Mouse (Mus musculus): Measurements from ENCODE around the gene Ciita.

Ciita gene

DNA sequence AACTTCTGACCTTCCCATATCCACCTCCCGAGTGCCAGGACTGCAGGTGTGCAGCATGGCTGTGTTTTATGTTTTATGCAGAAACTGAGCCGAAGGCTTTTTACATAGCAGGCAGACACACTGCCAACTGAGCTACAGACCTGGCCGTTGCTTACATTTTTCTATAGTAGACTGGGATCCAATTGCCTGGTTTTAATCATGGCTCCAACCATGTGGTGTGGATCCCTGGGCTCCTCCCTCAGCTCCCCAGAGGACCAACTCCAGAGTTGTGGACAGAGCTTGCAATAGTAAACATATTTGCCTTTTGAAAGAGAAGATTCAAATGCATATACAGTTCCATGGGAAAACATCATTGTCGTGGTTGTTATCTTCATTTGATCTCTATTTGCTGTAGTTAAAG is 71.7 kb downstream of the Ciita start:
- no peak for DNase-seq (ENCODE audit: low read depth, low spot score)

DNA sequence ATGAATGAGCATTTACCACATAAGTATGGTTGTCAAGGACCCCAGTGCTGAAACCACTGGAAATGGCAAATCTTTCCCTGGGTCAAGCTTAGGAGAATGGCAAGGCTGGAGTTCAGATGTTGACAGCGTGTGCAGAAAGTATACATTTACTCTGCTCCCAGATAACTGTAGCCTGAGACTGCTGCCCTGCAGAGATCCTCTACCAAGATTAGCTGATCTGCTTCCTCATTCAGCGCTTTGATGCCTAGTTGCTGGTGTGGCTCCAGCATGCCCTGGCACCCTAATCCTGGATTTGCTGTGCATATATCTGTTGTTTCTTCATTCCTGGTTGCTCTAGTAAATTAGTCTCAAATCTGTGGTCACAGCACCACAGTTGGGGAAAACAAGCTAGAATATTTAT is 74.0 kb downstream of the Ciita start:
- no peak for DNase-seq (ENCODE audit: low read depth, low spot score)

DNA sequence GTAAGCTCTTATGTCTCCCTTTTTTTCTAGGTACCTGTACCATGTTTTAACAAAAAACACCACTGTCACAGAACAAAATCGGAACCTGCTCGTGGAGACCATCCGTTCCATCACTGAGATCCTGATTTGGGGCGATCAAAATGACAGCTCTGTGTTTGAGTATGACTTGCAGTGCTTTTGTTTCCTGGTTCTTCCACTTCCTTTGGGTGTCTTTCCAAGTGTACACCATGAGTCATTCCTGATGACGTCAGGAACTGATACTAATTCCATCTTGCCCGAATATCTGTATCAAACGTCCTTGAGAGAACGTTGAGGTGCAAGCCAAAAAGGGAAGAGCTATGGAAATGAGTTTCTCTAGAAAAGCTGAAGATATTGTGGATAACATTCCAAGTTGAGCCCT is 80.1 kb downstream of the Ciita start:
- no peak for DNase-seq (ENCODE audit: low read depth, low spot score)

DNA sequence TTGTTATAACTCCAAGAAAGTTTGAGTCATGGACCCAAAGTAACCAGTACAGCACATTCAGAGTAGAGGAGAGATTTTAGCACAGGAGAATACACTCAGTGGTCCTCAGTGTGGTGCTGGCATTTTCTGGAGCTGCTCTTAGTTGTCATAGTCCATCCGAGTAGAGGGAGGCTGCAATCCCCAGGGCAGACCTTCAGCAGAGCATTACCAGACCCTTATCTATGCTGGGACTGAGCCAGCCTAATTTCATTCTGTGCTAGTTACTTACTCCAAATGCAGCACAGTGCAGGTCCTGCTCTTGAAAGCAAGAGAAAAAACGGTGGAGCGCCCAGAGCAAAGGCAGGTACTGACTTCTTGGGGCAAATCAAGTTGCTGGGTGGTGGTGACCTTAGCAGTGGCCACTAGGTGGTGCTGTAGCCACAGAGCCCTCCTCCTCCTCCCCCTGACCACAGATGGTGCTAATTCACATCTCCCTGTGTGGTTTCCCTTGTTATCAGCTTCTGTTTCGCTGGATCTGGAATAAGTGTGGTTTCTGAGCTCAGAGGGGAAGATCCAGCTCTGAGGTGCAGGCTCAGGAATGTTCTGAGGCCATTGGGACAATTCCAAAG is 85.5 kb downstream of the Ciita start:
- peak; percentile 79 for DNase-seq (ENCODE audit: low read depth, low spot score)

DNA sequence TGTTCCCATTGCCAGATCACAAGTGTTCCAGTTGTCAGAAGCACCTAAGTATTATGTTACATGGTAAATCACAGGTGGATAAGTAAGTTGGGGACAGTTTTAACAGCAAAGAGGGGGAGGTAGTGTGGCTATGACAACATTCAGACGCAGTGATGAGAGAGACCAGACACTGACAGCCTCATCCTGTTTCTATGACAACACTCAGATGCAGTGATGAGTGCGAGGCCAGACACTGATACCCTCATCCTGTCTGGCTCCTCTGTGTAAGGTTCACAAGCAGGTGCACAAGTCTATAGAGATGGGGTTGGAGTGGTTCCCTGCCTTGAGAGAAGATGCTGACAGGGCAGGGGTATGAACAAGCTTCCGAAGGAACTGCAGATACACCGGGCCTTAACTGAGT is 87.3 kb downstream of the Ciita start:
- no peak for DNase-seq (ENCODE audit: low read depth, low spot score)

DNA sequence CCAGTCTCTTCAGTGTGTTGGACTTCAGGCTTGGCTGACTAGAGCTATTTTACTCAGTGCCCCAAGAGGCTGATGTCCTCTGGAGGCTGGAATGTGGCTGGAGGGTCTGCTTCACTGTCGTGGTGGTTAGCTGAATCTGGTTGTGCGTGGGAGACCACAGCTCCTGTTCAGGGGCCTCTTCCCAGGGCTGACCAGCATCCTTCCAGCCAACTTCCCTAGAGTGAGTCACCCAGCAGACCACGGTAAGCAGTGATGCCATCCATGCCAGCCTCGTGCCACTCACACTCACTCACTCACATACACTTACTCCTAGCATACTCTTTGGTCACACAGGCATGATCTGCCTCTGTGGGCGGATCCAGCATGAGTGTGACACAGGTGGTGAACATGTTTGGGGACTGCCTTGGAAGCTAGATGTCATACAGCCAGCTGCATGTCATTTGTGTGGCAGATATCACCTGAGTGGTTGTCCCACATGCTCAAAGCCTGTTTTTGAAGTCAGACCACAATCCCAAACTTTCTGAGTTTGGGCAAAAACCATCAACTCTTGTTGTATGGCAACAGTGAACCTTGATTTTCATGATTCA is 90.0 kb downstream of the Ciita start:
- no peak for DNase-seq (ENCODE audit: low read depth, low spot score)

DNA sequence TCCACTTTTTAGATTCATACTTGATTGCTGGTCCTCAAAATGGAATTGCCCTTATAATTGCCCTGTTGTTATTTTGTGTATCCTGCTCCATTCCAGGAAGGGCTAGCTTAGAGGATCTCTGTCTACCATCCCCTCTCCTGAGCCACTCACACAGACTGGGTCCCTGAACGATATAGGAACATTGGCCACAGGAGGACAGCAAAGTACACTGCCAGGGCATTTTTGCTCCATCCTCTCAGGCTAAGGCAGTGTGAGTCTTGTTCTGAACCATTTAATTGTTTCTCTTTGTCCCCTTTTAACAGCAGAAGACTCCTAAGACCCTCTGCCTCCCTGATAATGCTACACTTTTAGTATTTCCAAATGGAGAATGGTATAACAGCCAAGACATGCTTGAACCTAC is 90.8 kb downstream of the Ciita start:
- no peak for DNase-seq (ENCODE audit: low read depth, low spot score)

DNA sequence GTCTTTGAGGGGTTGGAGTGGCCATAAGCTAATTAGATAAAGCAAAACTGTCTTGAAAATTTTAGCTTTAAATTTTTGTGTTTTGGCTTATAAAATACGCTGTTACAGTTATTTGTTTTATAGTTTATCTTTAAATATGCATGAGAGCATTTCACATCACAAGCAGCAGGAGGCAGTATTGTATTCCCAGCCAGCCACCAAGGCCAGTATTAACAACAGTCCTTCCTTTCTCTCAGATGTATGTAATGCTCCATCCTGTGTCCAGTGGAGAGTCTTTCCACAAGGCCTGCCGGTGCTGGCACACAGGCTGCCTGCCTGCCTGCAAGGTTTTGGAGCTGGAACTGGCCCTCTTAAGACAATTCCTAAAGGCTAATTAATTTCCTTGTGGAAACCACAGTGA is 92.0 kb downstream of the Ciita start:
- peak; percentile 42 for DNase-seq (ENCODE audit: low read depth, low spot score)

DNA sequence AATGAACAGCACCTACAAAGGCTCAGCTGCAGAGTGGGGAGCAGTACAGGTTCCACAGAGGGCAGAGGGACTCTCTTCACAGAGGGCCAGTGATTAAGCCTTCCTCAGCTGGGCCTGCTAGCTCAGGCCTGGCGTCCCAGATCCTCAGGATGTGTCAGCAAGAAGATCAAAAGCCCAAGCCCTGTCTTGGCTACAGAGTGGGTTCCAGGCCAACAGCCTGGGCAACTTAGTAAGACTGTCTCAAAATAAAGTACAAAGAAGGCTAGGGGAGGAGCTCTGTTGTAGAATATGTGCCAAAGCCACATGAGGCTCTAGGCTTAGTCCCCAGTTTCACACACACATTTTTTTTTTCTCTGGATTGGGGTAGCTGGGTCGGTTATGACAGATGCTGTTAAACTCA is 95.1 kb downstream of the Ciita start:
- no peak for DNase-seq (ENCODE audit: low read depth, low spot score)

DNA sequence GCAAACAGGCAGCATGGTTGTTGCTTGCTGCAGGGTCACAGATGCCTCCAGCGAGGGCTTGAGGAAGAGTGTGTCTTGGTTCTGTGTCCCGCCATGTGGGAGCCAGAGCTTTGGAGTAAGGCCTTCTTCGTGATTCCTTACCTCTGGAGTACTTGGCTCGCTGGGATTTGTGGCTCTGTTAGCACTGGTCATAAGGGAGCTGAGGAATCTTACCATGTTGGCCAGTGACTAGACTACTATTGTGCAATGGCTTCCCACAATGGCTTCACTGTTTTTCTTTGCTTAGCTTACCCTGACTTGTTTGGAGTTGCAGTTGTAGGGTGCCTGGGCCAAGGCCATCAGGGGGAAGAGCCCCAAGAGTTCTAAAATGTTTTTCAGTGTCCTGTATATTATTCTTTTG is 96.1 kb downstream of the Ciita start:
- no peak for DNase-seq (ENCODE audit: low read depth, low spot score)

DNA sequence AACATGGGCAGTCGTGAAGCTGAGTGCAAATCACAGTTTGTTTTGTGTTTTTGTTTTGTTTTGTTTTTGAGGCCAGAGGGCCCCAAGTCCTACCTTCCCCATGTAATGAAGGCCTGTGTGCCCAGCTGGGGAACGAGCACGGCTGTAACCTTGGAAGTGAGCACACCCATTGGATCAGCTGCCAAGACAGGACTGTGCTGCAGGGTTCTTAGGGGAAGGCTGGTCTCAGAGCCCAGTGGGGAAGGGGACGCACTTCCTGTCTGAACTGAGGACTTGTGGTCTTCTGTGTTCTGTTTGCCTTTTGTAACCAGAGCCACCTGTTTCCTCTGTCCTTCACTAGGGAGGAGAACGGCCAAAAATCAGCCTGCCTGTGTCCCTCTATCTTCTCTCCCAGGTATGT is 97.7 kb downstream of the Ciita start:
- DNase-seq (ENCODE audit: low read depth, low spot score): no peak

All from CD4-positive helper T cell, adult 2 months (primary cell).